Mouse (Mus musculus) neutrophil, adult 5-6 weeks (primary cell): ENCODE results near the gene Trpv4. TPM values are rescaled to one million over a fixed set of nuclear protein-coding genes. Genes with fewer than 3 reads are reported as not detected.

Experiments used
- ATAC-seq: fragments of 151-379, 151-347 bp; 2 replicates; pipeline ENCODE4 v1.8.0; 2017; ENCODE audit warnings: mild to moderate bottlenecking, moderate TSS enrichment; ENCODE audit not compliant: insufficient number of reproducible peaks, poor library complexity, low FRiP score, severe bottlenecking; ENCODE audit errors: extremely low read depth
- total RNA-seq: library from RNA; stranded (forward); fragments of 200-1000 nt; gene quantifications from 2 replicates; pipeline ENCODE4 v1.2.3, GENCODE M21; 2017

Gene Trpv4
- total RNA-seq, 1 experiment from 2014 or later: 0.12 TPM

- ATAC-seq: no peak
Measured at GRCm38 (mm10) chr5:114575986-114576605, 82.1 kb downstream of the Trpv4 start.

GRCm38 (mm10) chr5:114575530-114575929, 82.7 kb downstream of the Trpv4 start:
- no peak for ATAC-seq

GRCm38 (mm10) chr5:114575010-114575409, 83.2 kb downstream of the Trpv4 start:
- no peak for ATAC-seq

- no peak for ATAC-seq
Measured at GRCm38 (mm10) chr5:114573920-114574628, 84.1 kb downstream of the Trpv4 start.

- no peak for ATAC-seq
Measured at GRCm38 (mm10) chr5:114572997-114573396, 85.2 kb downstream of the Trpv4 start.

Other genes starting within 250 kb of the Trpv4 start
- gene Mmab, start 214.4 kb downstream of the Trpv4 start, total RNA-seq: 5.4 and 6.3 TPM in 2 replicates
- 2.0 and 2.7 TPM in 2 replicates for gene Mvk, start 214.2 kb downstream of the Trpv4 start, total RNA-seq
- gene Fam222a, start 90.4 kb downstream of the Trpv4 start, total RNA-seq: 0.37 and 1.5 TPM in 2 replicates
- gene Gltp, start 32.6 kb upstream of the Trpv4 start, total RNA-seq: 43.3 and 46.4 TPM in 2 replicates
- 17.9 and 20.9 TPM in 2 replicates for gene Tchp, start 49.3 kb upstream of the Trpv4 start, total RNA-seq
- 309 and 325 TPM in 2 replicates for gene Ankrd13a, start 116.3 kb upstream of the Trpv4 start, total RNA-seq
- gene Git2, start 117.1 kb upstream of the Trpv4 start, total RNA-seq: 214 and 229 TPM in 2 replicates
- gene 1500011B03Rik, start 165.0 kb upstream of the Trpv4 start, total RNA-seq: 29.0 and 41.8 TPM in 2 replicates
- 1.1 and 3.1 TPM in 2 replicates for gene 4930519G04Rik, start 195.2 kb upstream of the Trpv4 start, total RNA-seq
- gene Gm9936, start 200.3 kb upstream of the Trpv4 start, total RNA-seq: 0.23 TPM in 1 of 2 replicates, not detected in the other
- 336 and 355 TPM in 2 replicates for gene Oasl2, start 238.5 kb upstream of the Trpv4 start, total RNA-seq